ENCODE assay signal across 26 mouse cellular contexts in the genomic region with DNA sequence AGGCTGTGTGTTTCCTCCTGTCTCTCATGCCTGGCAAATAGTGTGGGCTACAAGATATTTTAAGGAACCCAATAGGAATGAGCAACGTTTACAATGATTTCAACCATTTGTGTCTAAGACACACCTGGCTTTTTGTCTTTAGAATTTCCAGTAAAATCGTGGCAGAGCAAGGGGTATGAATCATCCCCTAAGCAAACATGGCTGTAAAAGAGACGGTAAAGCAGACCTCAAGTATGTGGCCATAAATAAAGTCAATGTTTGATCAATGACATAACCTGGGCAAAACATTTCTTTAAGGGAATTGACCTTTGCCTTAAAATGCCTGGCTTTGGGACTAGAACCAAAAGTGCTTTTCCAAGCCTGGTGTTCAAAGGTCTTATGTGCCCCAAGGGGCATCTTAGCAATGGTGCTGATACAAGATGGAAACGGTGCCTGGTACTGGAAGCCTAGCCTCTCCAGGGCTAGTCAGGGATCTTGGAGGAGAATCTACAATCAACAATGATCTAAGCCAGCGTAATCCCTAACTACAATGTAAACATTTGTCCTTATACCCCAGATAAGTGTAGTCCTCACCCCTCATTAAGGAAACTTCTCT. TPM values are rescaled to one million over a fixed set of nuclear protein-coding genes. Genes with fewer than 3 reads are reported as not detected.
DNase-seq lines count a peak whose midpoint lies in the region; ATAC-seq and TF ChIP-seq lines count a peak whose summit lies in the region.
"Had no signal": no experiment of that assay in that cellular context is flagged by ENCODE, and none has a peak within 500 bp of the region (broad histone marks: within the 10 kb centered on the region; RNA-seq: fewer than 3 reads in every experiment).

No protein-coding gene starts in this region.

- H3K9me3 ChIP-seq in intestine, embryonic 15.5 days, result no peaks in the 10 kb centered on the region
- H3K9me3 ChIP-seq in stomach, postnatal 0 days (ENCODE audit: control insufficient read depth, low read length), result no peaks in the 10 kb centered on the region
- H3K9me3 ChIP-seq in forebrain, embryonic 14.5 days (replicated peaks; ENCODE audit: control insufficient read depth, low read length), result no peaks in the 10 kb centered on the region
- H3K9me3 ChIP-seq: embryonic facial prominence, embryonic 15.5 days; forebrain, embryonic 10.5 days; forebrain, embryonic 15.5 days; heart, embryonic 12.5 days; hindbrain, embryonic 10.5 days had no signal

- no peak overlapping the region for H3K4me3 ChIP-seq in brown adipose tissue, adult 24 weeks (ENCODE audit: insufficient read depth, low read depth, low read length)
- no peak overlapping the region for H3K4me3 ChIP-seq in intestine, embryonic 15.5 days (replicated peaks)
- H3K4me3 ChIP-seq in small intestine, adult 2 months (ENCODE audit: low read depth, low read length), result no peak overlapping the region
- no peak overlapping the region for H3K4me3 ChIP-seq in stomach, postnatal 0 days (ENCODE audit: low read depth, low read length)
- no peak overlapping the region for H3K4me3 ChIP-seq in forebrain, embryonic 14.5 days (ENCODE audit: low read depth, low read length)
- H3K4me3 ChIP-seq: embryonic facial prominence, embryonic 15.5 days; erythroblast, embryonic 14.5 days; forebrain, embryonic 10.5 days; forebrain, embryonic 15.5 days; heart, embryonic 12.5 days; hindbrain, embryonic 10.5 days had no signal

- ATAC-seq in intestine, embryonic 15.5 days, result peak; percentile 86
- peak; percentile 72 for ATAC-seq in stomach, postnatal 0 days (ENCODE audit: low FRiP score, low TSS enrichment)
- no peak for ATAC-seq in forebrain, embryonic 14.5 days
- ATAC-seq: forebrain, embryonic 15.5 days; Patski had no signal

- 12% methylated on average over 5 of the region's 5 CpGs for WGBS in intestine, embryonic 15.5 days
- 16% methylated on average over 5 of the region's 5 CpGs for WGBS in small intestine, adult 2 months
- 20% methylated on average over 5 of the region's 5 CpGs for WGBS in stomach, postnatal 0 days
- WGBS in forebrain, embryonic 14.5 days, result 81% methylated on average over 5 of the region's 5 CpGs

- H3K36me3 ChIP-seq in intestine, embryonic 15.5 days, result no peaks in the 10 kb centered on the region
- H3K36me3 ChIP-seq in small intestine, adult 2 months (ENCODE audit: control insufficient read depth, insufficient read depth, low read length), result no peaks in the 10 kb centered on the region
- H3K36me3 ChIP-seq in stomach, postnatal 0 days (ENCODE audit: control insufficient read depth, insufficient read depth, low read length), result no peaks in the 10 kb centered on the region
- no peaks in the 10 kb centered on the region for H3K36me3 ChIP-seq in forebrain, embryonic 14.5 days (ENCODE audit: control insufficient read depth, insufficient read depth, low read length)
- H3K36me3 ChIP-seq: embryonic facial prominence, embryonic 15.5 days; forebrain, embryonic 10.5 days; forebrain, embryonic 15.5 days; heart, embryonic 12.5 days; hindbrain, embryonic 10.5 days had no signal

- 0 out of 2 replicates have a peak overlapping the region, but pooled peaks have one; percentile 3 for H3K4me2 ChIP-seq in intestine, embryonic 15.5 days (replicated peaks)
- no peak overlapping the region for H3K4me2 ChIP-seq in stomach, postnatal 0 days (replicated peaks; ENCODE audit: low read depth)
- H3K4me2 ChIP-seq in forebrain, embryonic 14.5 days (ENCODE audit: low read length), result no peak overlapping the region
- H3K4me2 ChIP-seq: embryonic facial prominence, embryonic 15.5 days; forebrain, embryonic 15.5 days; heart, embryonic 12.5 days; hindbrain, embryonic 14.5 days had no signal

- no peak for TF ChIP-seq EP300 in stomach, postnatal 0 days (optimal IDR thresholded peaks at IDR 0.05)

- no peak overlapping the region for H3K9ac ChIP-seq in intestine, embryonic 15.5 days
- H3K9ac ChIP-seq in stomach, postnatal 0 days (ENCODE audit: low read length), result no peak overlapping the region
- no peak overlapping the region for H3K9ac ChIP-seq in forebrain, embryonic 14.5 days (ENCODE audit: low read length)
- H3K9ac ChIP-seq: embryonic facial prominence, embryonic 15.5 days; forebrain, embryonic 15.5 days; heart, embryonic 12.5 days; hindbrain, embryonic 14.5 days had no signal

- peak overlapping the region; percentile 94 for H3K27ac ChIP-seq in brown adipose tissue, adult 24 weeks (replicated peaks; ENCODE audit: low read depth, low read length)
- H3K27ac ChIP-seq in intestine, embryonic 15.5 days, result 0 out of 2 replicates have a peak overlapping the region, but pooled peaks have one; percentile 54
- peak overlapping the region; percentile 49; the same call in 1 of the 2 replicates for H3K27ac ChIP-seq in small intestine, adult 2 months (ENCODE audit: insufficient read depth, low read depth, low read length)
- H3K27ac ChIP-seq in stomach, postnatal 0 days (replicated peaks), result peak overlapping the region; percentile 30; the same call in 1 of the 2 replicates
- H3K27ac ChIP-seq in forebrain, embryonic 14.5 days (ENCODE audit: low read depth, low read length), result no peak overlapping the region
- H3K27ac ChIP-seq: embryonic facial prominence, embryonic 15.5 days; forebrain, embryonic 10.5 days; forebrain, embryonic 15.5 days; hindbrain, embryonic 10.5 days; hindbrain, embryonic 14.5 days had no signal

- no peak for DNase-seq in stomach, postnatal 0 days (ENCODE audit: low spot score)
- no peak for DNase-seq in adrenal gland, postnatal 25 days
- DNase-seq in cerebellum, adult 11 months, result no peak
- no peak for DNase-seq in forebrain, embryonic 14.5 days (ENCODE audit: low spot score)
- DNase-seq: adrenal gland, adult 2 months; adrenal gland, postnatal 36 days; cerebellum, adult 11-12 months; cerebellum, adult 9-10 months; gastrocnemius, postnatal 10 days; heart, adult 18-20 months had no signal

- H3K4me1 ChIP-seq in brown adipose tissue, adult 24 weeks (ENCODE audit: control insufficient read depth, insufficient read depth, insufficient read length, low read length), result peaks cover 6% of the 10 kb centered on the region; the same call in 1 of the 2 replicates
- peaks cover 8% of the 10 kb centered on the region for H3K4me1 ChIP-seq in intestine, embryonic 15.5 days (replicated peaks)
- H3K4me1 ChIP-seq in small intestine, adult 2 months (ENCODE audit: control insufficient read depth, insufficient read depth, insufficient read length, low read length), result peaks cover 9% of the 10 kb centered on the region; the same call in 1 of the 2 replicates
- no peaks in the 10 kb centered on the region for H3K4me1 ChIP-seq in stomach, postnatal 0 days (replicated peaks; ENCODE audit: control insufficient read depth, insufficient read depth)
- no peaks in the 10 kb centered on the region for H3K4me1 ChIP-seq in forebrain, embryonic 14.5 days (ENCODE audit: control insufficient read depth, insufficient read depth, low read length)
- H3K4me1 ChIP-seq: embryonic facial prominence, embryonic 15.5 days; forebrain, embryonic 10.5 days; forebrain, embryonic 15.5 days; heart, embryonic 12.5 days; hindbrain, embryonic 10.5 days had no signal

- no peak for TF ChIP-seq CTCF in small intestine, adult 2 months (IDR thresholded peaks at IDR 0.05; ENCODE audit: extremely low read depth, insufficient read length, insufficient replicate concordance, low read depth, low read length)
- TF ChIP-seq CTCF in stomach, postnatal 0 days (IDR thresholded peaks at IDR 0.05; ENCODE audit: low read depth), result no peak

- H3K27me3 ChIP-seq in intestine, embryonic 15.5 days (replicated peaks), result no peaks in the 10 kb centered on the region
- H3K27me3 ChIP-seq in small intestine, adult 2 months (ENCODE audit: control insufficient read depth, insufficient read depth, low read length), result no peaks in the 10 kb centered on the region
- no peaks in the 10 kb centered on the region for H3K27me3 ChIP-seq in stomach, postnatal 0 days (ENCODE audit: control insufficient read depth, insufficient read depth, low read length)
- H3K27me3 ChIP-seq in forebrain, embryonic 14.5 days (replicated peaks; ENCODE audit: control insufficient read depth, insufficient read depth, low read length), result no peaks in the 10 kb centered on the region
- H3K27me3 ChIP-seq: CH12.LX; embryonic facial prominence, embryonic 15.5 days; forebrain, embryonic 15.5 days had no signal

- TF ChIP-seq POLR2A in small intestine, adult 2 months (IDR thresholded peaks at IDR 0.05; ENCODE audit: low read depth, low read length), result no peak

RNA-seq across cellular contexts. Expression of a gene that starts 13.8 kb away (rescaled TPM):
- polyA plus RNA-seq in brown adipose tissue, adult 24 weeks (2012; ENCODE audit: insufficient read depth, insufficient read length, missing spikeins), result 13.8 and 36.9 TPM in 2 replicates
- polyA plus RNA-seq in intestine, embryonic 15.5 days (2015; fragmentation: Nextera tagmentation; extraction: Ambion mirVana), result 7.0 and 9.0 TPM in 2 replicates
- 5.5 and 7.1 TPM in 2 replicates for polyA plus RNA-seq in small intestine, adult 2 months (2012; rRNA removed)
- 6.8 and 7.5 TPM in 2 replicates for polyA plus RNA-seq in stomach, postnatal 0 days (2015; fragmentation: Nextera tagmentation; extraction: Ambion mirVana)
- 3.9 and 12.9 TPM in 2 replicates for total RNA-seq in adrenal gland, postnatal 25 days (2021)
- 0.17 TPM in 1 of 2 replicates, not detected in the other for polyA plus RNA-seq in forebrain, embryonic 14.5 days (2014; fragmentation: Nextera tagmentation; extraction: Ambion mirVana)
- total RNA-seq: CH12.LX had no signal
- polyA plus RNA-seq: embryonic facial prominence, embryonic 11.5 days; erythroblast, embryonic 14.5 days; forebrain, embryonic 10.5 days; heart, embryonic 12.5 days; hindbrain, embryonic 14.5 days; Patski had no signal

RNA-seq across cellular contexts. Expression of a gene that starts 28.2 kb away (rescaled TPM):
- polyA plus RNA-seq in brown adipose tissue, adult 24 weeks (2012; ENCODE audit: insufficient read depth, insufficient read length, missing spikeins), result not detected in 2 replicates
- 23.7 and 28.9 TPM in 2 replicates for polyA plus RNA-seq in intestine, embryonic 15.5 days (2015; fragmentation: Nextera tagmentation; extraction: Ambion mirVana)
- 0.56 and 0.84 TPM in 2 replicates for polyA plus RNA-seq in small intestine, adult 2 months (2012; rRNA removed)
- polyA plus RNA-seq in stomach, postnatal 0 days (2015; fragmentation: Nextera tagmentation; extraction: Ambion mirVana), result 7.0 and 8.7 TPM in 2 replicates
- total RNA-seq in adrenal gland, postnatal 25 days (2021), result 3.7 and 7.4 TPM in 2 replicates
- polyA plus RNA-seq in forebrain, embryonic 14.5 days (2014; fragmentation: Nextera tagmentation; extraction: Ambion mirVana), result 21.2 and 21.8 TPM in 2 replicates
- polyA plus RNA-seq: erythroblast, embryonic 14.5 days had no signal

RNA-seq across cellular contexts. Expression of a gene that starts 39.7 kb away (rescaled TPM):
- polyA plus RNA-seq in brown adipose tissue, adult 24 weeks (2012; ENCODE audit: insufficient read depth, insufficient read length, missing spikeins), result 4.4 and 5.5 TPM in 2 replicates
- polyA plus RNA-seq in intestine, embryonic 15.5 days (2015; fragmentation: Nextera tagmentation; extraction: Ambion mirVana), result 9.4 and 10.1 TPM in 2 replicates
- 4.8 and 4.9 TPM in 2 replicates for polyA plus RNA-seq in small intestine, adult 2 months (2012; rRNA removed)
- polyA plus RNA-seq in stomach, postnatal 0 days (2015; fragmentation: Nextera tagmentation; extraction: Ambion mirVana), result 14.3 and 14.6 TPM in 2 replicates
- total RNA-seq in adrenal gland, postnatal 25 days (2021), result 28.3 and 29.8 TPM in 2 replicates
- 1.4 and 2.5 TPM in 2 replicates for polyA plus RNA-seq in forebrain, embryonic 14.5 days (2014; fragmentation: Nextera tagmentation; extraction: Ambion mirVana)
- polyA plus RNA-seq: erythroblast, embryonic 14.5 days had no signal

RNA-seq across cellular contexts. Expression of a gene that starts 42.1 kb away (rescaled TPM):
- 193 and 359 TPM in 2 replicates for polyA plus RNA-seq in brown adipose tissue, adult 24 weeks (2012; ENCODE audit: insufficient read depth, insufficient read length, missing spikeins)
- 86.5 and 87.7 TPM in 2 replicates for polyA plus RNA-seq in intestine, embryonic 15.5 days (2015; fragmentation: Nextera tagmentation; extraction: Ambion mirVana)
- 4.5 and 6.3 TPM in 2 replicates for polyA plus RNA-seq in small intestine, adult 2 months (2012; rRNA removed)
- 21.3 and 31.7 TPM in 2 replicates for polyA plus RNA-seq in stomach, postnatal 0 days (2015; fragmentation: Nextera tagmentation; extraction: Ambion mirVana)
- 11.1 and 46.2 TPM in 2 replicates for total RNA-seq in adrenal gland, postnatal 25 days (2021)
- 1.0 and 2.9 TPM in 2 replicates for polyA plus RNA-seq in forebrain, embryonic 14.5 days (2014; fragmentation: Nextera tagmentation; extraction: Ambion mirVana)

RNA-seq across cellular contexts. Expression of a gene that starts 49.6 kb away (rescaled TPM):
- not detected in 2 replicates for polyA plus RNA-seq in brown adipose tissue, adult 24 weeks (2012; ENCODE audit: insufficient read depth, insufficient read length, missing spikeins)
- 0.15 and 0.24 TPM in 2 replicates for polyA plus RNA-seq in intestine, embryonic 15.5 days (2015; fragmentation: Nextera tagmentation; extraction: Ambion mirVana)
- polyA plus RNA-seq in small intestine, adult 2 months (2012; rRNA removed), result not detected in 2 replicates
- polyA plus RNA-seq in stomach, postnatal 0 days (2015; fragmentation: Nextera tagmentation; extraction: Ambion mirVana), result 0.02 and 0.11 TPM in 2 replicates
- not detected in 2 replicates for total RNA-seq in adrenal gland, postnatal 25 days (2021)
- 0.06 and 0.07 TPM in 2 replicates for polyA plus RNA-seq in forebrain, embryonic 14.5 days (2014; fragmentation: Nextera tagmentation; extraction: Ambion mirVana)
- total RNA-seq: adrenal gland, adult 2 months; adrenal gland, postnatal 36 days; CH12.LX; gastrocnemius, postnatal 10 days; gastrocnemius, postnatal 4 days; heart, adult 18-20 months; heart, postnatal 25 days had no signal
- polyA plus RNA-seq: adrenal gland, adult 2 months; embryonic facial prominence, embryonic 11.5 days; embryonic facial prominence, embryonic 15.5 days; erythroblast, embryonic 14.5 days; forebrain, embryonic 10.5 days; heart, embryonic 12.5 days; heart, embryonic 16.5 days; hindbrain, embryonic 10.5 days; Patski had no signal
